24 mouse cellular contexts compared by ENCODE assay signal in genomic region chr10:85164791-85165190, GRCm38 (mm10). TPM values are rescaled to one million over a fixed set of nuclear protein-coding genes. Genes with fewer than 3 reads are reported as not detected.
DNase-seq lines count a peak whose midpoint lies in the region; ATAC-seq and TF ChIP-seq lines count a peak whose summit lies in the region.
"Had no signal": no experiment of that assay in that cellular context is flagged by ENCODE, and none has a peak within 500 bp of the region (broad histone marks: within the 10 kb centered on the region; RNA-seq: fewer than 3 reads in every experiment).

No protein-coding gene starts in this region.

- no peak for DNase-seq in gastrocnemius, adult 2 months
- no peak for DNase-seq in gastrocnemius, adult 18-20 months (ENCODE audit: low spot score)
- peak; percentile 75 for DNase-seq in Muller cell, postnatal 12 days (ENCODE audit: inconsistent ontology term)
- peak; percentile 54 for DNase-seq in retina, embryonic 14.5 days (ENCODE audit: low spot score)
- DNase-seq in retina, postnatal 1 day = peak; percentile 66
- DNase-seq in kidney, postnatal 25 days = no peak
- DNase-seq in heart, postnatal 14 days = no peak
- DNase-seq: adrenal gland, adult 2 months; adrenal gland, adult 8-10 months; adrenal gland, postnatal 10 days; adrenal gland, postnatal 14 days; adrenal gland, postnatal 25 days; adrenal gland, postnatal 36 days; B cell, adult 2 months; cerebellum, adult 11 months; cerebellum, adult 11-12 months; cerebellum, adult 18-20 months had no signal

- no peak overlapping the region for H3K4me2 ChIP-seq in kidney, embryonic 14.5 days (replicated peaks; ENCODE audit: low read depth, low read length)

- H3K27ac ChIP-seq in gastrocnemius, adult 2 months = peak overlapping the region; percentile 48; the same call in 1 of the 2 replicates
- H3K27ac ChIP-seq in kidney, embryonic 14.5 days (ENCODE audit: low read depth, low read length) = no peak overlapping the region

- H3K9ac ChIP-seq in kidney, embryonic 14.5 days (ENCODE audit: low read depth, low read length) = no peak overlapping the region

- intact Hi-C loops in gastrocnemius, adult 2 months (cut with DNase I) = no loop called here
- intact Hi-C loops in heart, postnatal 14 days (cut with DNase I) = no loop called here

- WGBS in kidney, embryonic 14.5 days = 91% methylated on average over 13 of the region's 13 CpGs

- H3K4me1 ChIP-seq in kidney, embryonic 14.5 days (ENCODE audit: control insufficient read depth, insufficient read depth, low read length) = no peaks in the 10 kb centered on the region

- H3K36me3 ChIP-seq in kidney, embryonic 14.5 days (ENCODE audit: control insufficient read depth, insufficient read depth, low read length) = no peaks in the 10 kb centered on the region
- H3K36me3 ChIP-seq: G1E had no signal

- no peak for TF ChIP-seq CTCF in gastrocnemius, adult 2 months (IDR thresholded peaks at IDR 0.05)

- ATAC-seq in kidney, embryonic 14.5 days (ENCODE audit: low FRiP score, low TSS enrichment) = no peak
- ATAC-seq: activated CD4-positive, CD25-positive, alpha-beta regulatory T cell, adult 4 months; CD4-positive, CD25-positive, alpha-beta regulatory T cell, adult 4 months; Patski had no signal

- no peak overlapping the region for H3K4me3 ChIP-seq in gastrocnemius, adult 2 months
- no peak overlapping the region for H3K4me3 ChIP-seq in kidney, embryonic 14.5 days (ENCODE audit: low read length)

- no peaks in the 10 kb centered on the region for H3K27me3 ChIP-seq in kidney, embryonic 14.5 days (ENCODE audit: control insufficient read depth, insufficient read depth, low read length)
- H3K27me3 ChIP-seq: CH12.LX, Patski had no signal

- no peaks in the 10 kb centered on the region for H3K9me3 ChIP-seq in kidney, embryonic 14.5 days (ENCODE audit: control insufficient read depth, low read length)
- H3K9me3 ChIP-seq: G1E had no signal

RNA-seq across cellular contexts. Expression of gene Cry1, which starts 20.1 kb away (rescaled TPM):
- 10 to 100 TPM in 1 of 2 experiments, 1 to 10 TPM in 1; 9.1 to 15.5 TPM for total RNA-seq in gastrocnemius, adult 2 months (2021)
- total RNA-seq in gastrocnemius, adult 18-20 months (2021) = 10 to 100 TPM; 10.8 to 16.1 TPM
- polyA plus RNA-seq in kidney, embryonic 14.5 days (2014; fragmentation: Nextera tagmentation; extraction: Ambion mirVana) = 17.2 and 33.2 TPM in 2 replicates
- total RNA-seq in heart, postnatal 14 days (2021) = 10 to 100 TPM; 13.4 to 15.3 TPM
- total RNA-seq: MEL had no signal
- polyA plus RNA-seq: G1E had no signal

RNA-seq across cellular contexts. Expression of gene Mterf2, which starts 37.0 kb away (rescaled TPM):
- total RNA-seq in gastrocnemius, adult 2 months (2021) = 10 to 100 TPM in 1 of 2 experiments, 1 to 10 TPM in 1; 9.9 to 14.3 TPM
- total RNA-seq in gastrocnemius, adult 18-20 months (2021) = 10 to 100 TPM; 11.4 to 15.0 TPM
- polyA plus RNA-seq in kidney, embryonic 14.5 days (2014; fragmentation: Nextera tagmentation; extraction: Ambion mirVana) = 17.9 and 19.9 TPM in 2 replicates
- 10 to 100 TPM; 14.2 to 16.1 TPM for total RNA-seq in heart, postnatal 14 days (2021)

Comparison
In these comparisons a context has a peak if more than half of its experiments do, and no peak if none do; other contexts are left out.
1. DNase-seq: peak in Muller cell, postnatal 12 days (single experiment), retina, embryonic 14.5 days (single experiment) and retina, postnatal 1 day (single experiment); none in gastrocnemius, adult 2 months (single experiment), gastrocnemius, adult 18-20 months (single experiment), kidney, postnatal 25 days (0 of 2) and heart, postnatal 14 days (0 of 2).